Mouse (Mus musculus): ENCODE results near the gene Tmem30b. TPM values are rescaled to one million over a fixed set of nuclear protein-coding genes. Genes with fewer than 3 reads are reported as not detected.
"Not testable (repeated sequence)": the region's sequence is repeated elsewhere in the genome, so short reads cannot be mapped to it uniquely, and the experiment has no call there.

Tmem30b gene
- total RNA-seq, 2 experiments from 2014 or later, result 0.21 TPM; not detected in 1

DNA sequence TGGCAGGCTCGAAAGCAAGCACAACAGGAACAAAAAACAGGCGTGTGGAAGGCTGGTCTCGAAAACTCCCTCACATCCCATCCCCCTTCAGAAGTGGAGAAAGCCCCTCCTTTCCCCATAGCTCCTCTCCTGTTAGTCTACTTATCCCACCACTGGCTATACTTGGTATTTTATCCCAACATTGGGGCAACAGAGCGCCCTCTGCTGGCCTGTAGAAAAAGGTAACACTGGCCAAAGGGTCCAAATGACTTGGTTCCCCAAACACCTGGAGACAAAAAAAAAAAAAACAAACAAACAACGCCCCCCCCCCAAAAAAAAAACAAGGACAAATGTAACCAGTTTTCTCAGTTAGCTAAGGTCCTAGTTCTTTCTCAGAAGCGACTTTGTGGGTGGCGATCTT lies 13.9 kb upstream of the Tmem30b start:
- DNase-seq (ENCODE audit: low spot score in 2 of 2), result no peak

DNA sequence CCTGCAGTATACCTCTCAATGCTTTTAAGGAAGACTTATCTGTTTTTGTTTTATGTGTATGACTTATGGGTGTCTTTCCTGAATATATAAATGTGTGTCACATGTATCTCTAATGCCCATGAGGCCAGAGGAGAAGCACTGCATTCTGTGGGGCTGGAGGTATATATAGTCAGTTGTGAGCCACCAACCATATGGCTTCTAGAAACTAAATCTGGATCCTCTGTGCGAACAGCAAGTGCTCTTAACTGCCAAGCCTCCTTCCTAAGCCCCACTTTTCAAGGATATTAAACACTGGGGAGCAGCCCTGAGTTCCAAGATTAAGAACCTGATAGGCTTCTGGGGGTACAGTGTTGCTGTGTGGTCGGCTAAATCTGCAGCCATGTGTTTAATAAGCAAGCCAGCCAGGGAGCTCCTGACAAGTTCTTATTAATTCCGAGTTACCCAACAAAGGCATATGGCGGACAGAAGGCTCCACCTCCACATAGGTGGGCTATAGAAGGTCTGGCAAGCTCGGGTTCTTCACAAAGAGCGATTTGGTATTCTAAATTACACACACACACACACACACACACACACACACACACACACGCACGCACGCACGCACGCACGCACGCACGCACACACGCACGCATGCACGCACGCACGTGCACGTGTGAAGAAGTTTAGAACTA lies 12.5 kb upstream of the Tmem30b start:
- peak in 1 of 2 experiments; percentile 27 for DNase-seq (ENCODE audit: low spot score in 2 of 2)

GRCm38 (mm10) chr12:73554155-73554554 lies 8.0 kb upstream of the Tmem30b start:
- DNase-seq (ENCODE audit: low spot score in 2 of 2), result peak; percentile 42 to 83

GRCm38 (mm10) chr12:73548259-73548658 lies 2.1 kb upstream of the Tmem30b start:
- DNase-seq (ENCODE audit: low spot score in 2 of 2), result no peak

DNA sequence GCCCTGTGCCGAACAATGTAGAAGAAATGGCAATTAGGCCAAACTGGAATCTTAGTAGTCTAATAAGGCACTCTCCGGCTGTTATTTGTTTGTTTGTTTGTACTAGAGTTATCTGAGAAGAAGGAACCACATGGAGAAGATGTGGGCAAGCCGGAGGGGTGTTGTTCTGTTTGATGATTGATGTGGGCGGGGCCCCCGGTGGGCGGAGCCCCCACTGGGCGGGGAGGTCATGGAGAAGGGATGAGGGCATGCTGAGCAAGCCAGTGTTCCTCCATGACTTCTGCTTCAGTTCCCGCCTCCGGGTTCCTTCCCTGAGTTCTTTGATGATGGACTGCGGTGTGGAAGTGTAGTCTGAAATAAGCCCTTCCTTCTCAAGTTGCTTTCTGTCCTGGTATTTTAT lies 1.5 kb upstream of the Tmem30b start:
- DNase-seq (ENCODE audit: low spot score in 2 of 2), result no peak

DNA sequence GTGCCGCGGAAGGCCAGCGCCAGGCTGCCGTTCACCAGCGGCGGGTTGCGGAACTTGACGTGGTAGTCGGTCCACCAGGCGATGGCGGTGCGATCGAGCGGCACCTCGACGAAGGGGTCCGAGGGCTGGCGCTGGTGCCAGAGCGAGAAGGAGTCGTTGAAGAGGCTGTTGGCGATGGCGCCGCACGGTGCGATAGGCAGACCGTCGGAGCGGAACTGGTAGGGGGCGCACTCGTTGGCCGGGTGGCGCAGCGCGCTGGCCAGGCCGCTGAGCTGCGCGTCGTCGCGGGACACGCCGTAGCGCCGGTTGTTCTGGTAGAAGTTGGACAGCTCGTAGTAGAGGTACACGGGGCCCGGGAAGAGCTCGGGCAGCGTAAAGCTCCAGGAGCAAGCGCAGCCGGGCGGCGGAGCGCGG lies 513 bp downstream of the Tmem30b start:
- peak in 1 of 2 experiments; percentile 7 for DNase-seq (ENCODE audit: low spot score in 2 of 2)

DNA sequence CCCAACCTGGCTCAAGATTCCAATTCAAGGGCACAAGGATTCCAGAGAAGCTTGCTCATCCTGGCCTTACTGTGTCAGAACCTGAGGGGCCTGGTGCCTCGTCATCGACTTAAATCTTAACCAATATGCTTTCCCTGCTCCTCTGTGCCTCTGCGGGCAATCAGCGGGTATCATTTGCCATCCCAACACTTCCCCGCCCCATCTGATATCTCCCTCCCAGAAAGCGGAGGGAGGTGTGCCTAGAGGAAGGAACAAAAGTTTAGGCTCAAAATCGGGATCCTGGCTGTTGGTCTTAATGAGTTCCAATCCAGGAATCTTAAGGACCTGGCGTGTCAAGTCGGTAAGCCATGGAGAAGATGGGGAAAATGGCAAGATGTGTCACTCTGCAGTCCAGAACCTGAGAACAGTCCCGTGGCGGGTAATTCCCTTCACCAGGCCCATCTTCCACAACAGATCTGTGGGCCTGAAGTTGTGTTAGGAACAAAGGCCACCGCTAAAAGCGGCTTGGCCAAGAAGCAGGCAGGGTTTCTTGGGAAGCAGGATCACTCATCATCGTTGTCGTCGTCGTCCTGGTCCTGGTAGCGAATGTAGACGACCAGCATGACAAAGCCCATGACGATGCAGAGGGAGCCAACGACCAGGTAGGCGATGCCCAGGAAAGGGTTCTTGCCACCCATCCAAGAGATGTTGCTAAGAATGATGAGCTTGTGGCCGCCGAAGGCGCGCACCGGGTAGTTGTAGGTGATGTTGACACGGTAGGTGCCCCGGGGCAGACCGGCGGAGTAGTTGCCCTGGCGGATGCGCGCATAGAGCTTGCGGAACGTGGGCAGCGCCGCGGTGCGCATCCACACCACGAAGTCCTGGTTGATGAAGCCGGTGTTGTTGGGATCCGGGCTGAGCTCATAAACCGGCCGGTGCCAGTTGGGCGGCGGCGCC lies 1.2 kb downstream of the Tmem30b start:
- no peak for DNase-seq (ENCODE audit: low spot score in 2 of 2)

DNA sequence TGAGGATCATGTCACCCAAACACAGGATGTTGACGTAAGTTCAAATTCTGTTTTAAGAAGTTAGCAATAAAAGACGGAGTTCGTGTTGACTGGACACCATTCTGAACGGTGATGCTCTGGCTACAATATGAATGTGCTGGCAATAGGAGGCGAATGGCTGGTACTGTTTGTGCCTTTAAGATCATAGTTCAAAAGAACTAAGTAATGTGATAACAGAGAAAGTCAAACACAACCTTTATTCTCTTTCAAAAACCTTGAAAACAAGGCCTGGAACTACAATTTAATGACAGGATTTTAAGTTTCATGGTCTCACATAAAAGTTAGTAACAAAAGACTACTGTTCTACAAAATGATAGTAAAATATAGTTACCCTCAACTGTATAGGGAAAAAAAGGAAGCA lies 3.0 kb downstream of the Tmem30b start:
- no peak for DNase-seq (ENCODE audit: low spot score in 2 of 2)

DNA sequence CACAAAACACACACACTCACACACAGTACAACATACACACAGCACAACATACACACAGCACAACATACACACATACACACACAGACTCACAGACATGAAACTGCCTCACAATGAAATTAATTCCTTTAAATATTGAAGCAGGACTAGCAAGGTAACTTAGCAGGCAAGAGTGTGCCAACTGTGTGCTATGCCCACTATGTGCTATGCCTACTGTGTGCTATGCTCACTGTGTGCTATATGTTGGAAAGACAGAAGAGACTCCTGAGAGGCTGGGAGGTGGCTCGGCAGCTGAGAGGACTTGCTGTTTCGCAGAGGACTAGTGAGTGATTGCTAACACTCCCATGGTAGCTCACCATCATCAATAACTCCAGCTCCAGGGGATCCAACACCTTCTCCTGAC lies 5.8 kb downstream of the Tmem30b start:
- DNase-seq (ENCODE audit: low spot score in 2 of 2), result no peak

GRCm38 (mm10) chr12:73539151-73539550 lies 7.0 kb downstream of the Tmem30b start:
- DNase-seq (ENCODE audit: low spot score in 2 of 2), result no peak

- DNase-seq (ENCODE audit: low spot score in 2 of 2), result not testable (repeated sequence)
Measured at GRCm38 (mm10) chr12:73538139-73538508, 8.1 kb downstream of the Tmem30b start.

- no peak for DNase-seq (ENCODE audit: low spot score in 2 of 2)
Measured at GRCm38 (mm10) chr12:73537499-73538138, 8.6 kb downstream of the Tmem30b start.

DNA sequence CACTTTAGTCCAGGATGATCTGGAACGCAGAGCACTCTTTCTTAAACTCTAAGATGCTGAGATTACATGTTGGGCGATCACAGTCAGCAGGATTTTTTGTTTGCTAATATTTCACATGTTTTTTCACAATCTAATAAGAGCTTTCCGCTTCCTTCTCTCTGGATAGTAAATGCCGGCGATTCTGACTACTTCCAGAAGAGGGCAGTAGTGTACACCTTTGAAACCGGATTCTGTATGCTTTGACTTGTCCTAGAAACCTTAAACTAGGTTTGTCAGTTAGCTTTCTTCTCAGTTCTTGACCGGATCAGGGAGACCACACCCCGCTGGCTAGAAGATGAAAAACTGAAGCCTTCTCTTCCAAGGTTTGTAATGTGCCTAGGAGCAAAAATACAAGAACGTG lies 11.6 kb downstream of the Tmem30b start:
- DNase-seq (ENCODE audit: low spot score in 2 of 2), result peak; percentile 61 to 75

DNA sequence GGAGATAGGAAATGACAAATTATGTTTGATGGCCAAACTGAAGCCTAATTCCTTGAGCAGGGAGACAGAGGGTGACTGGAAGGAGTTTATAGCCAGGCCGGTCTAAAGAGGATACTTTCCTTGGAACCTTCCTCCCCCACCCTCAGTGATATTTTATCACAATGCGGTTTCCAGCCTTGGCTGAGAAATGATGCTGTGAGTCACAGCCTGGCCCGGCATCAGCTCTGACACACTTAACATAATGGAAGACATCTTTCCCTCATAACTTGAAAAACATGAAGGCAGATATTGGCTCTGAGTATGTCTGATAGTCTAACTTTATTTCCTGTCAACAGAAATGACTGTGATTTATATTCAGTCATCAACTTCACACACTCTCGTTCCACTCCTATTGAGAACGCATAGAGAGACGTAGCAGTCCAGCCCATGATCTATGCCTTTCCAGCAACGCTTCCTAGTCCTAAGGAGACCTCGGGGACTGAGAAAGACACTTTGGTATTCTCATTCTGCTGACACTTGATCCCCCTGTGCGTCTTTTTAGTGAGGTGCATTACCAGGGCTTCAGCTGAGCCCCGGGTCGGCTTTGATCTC lies 14.2 kb downstream of the Tmem30b start:
- no peak for DNase-seq (ENCODE audit: low spot score in 2 of 2)

GRCm38 (mm10) chr12:73529590-73529989 lies 16.6 kb downstream of the Tmem30b start:
- DNase-seq (ENCODE audit: low spot score in 2 of 2), result no peak

DNA sequence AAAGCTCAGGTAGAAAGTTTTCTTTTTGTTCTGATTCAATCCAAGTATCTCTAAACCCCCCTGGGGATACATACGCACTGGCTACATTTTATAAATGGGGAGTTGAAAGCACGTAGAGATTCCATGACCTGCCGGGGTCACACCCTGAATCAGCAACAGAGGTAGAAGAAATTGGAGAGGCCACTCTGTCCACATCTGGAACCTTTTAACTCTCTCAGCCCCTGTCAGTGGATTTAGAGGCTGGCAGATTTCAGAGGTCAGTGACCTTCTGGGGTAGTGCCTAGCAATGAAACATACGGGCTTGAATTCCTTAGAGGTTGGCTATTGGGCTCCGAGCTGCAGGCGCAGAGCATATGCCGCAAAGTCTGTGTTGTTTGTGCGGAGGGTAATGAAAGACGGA lies 17.1 kb downstream of the Tmem30b start:
- DNase-seq (ENCODE audit: low spot score in 2 of 2), result no peak

DNA sequence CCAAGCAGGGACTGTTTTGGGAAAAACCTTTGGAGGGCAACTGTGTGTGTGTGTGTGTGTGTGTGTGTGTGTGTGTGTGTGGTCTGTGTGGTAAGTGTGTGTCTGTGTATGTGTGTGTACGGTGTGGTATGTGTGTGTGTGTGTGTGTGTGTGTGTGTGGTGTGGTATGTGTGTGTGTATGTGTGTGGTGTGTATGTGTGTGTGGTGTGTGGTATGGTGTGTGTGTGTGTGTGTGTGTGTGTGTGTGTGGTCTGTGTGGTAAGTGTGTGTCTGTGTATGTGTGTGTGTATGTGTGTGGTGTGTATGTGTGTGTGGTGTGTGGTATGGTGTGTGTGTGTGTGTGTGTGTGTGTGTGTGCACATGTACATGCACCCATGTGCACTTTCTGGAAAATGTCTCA lies 18.1 kb downstream of the Tmem30b start:
- not testable (repeated sequence) for DNase-seq (ENCODE audit: low spot score in 2 of 2)

DNA sequence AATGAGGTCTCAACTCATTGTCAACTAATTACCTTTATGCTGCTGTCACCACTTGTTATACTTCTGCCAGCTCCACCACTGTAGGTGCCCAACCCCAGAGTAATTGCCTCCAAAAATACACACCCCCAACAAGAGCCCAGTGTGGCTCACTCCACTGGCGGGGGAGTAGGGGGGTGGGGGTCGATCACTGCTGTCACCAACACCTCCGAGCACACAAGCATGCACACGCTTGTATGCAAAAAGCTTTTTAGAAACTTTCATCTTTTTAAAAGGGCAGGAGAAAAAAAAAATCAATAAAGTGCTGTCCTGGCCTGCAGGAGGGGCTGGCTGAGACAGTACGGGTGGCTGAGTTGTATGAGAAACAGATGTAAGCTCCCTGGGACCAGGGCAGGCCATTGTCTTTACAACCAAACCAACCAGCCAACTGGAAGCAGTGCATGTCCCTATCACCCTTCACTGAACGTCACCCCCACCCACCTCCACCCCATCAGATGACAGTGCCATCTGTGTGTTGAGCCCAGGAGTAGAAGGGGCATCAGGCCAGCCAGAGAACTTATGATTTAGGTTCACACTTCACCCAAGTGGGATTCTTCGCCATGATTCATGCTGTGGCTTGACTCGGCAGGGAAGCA lies 20.8 kb downstream of the Tmem30b start:
- no peak for DNase-seq (ENCODE audit: low spot score in 2 of 2)

DNA sequence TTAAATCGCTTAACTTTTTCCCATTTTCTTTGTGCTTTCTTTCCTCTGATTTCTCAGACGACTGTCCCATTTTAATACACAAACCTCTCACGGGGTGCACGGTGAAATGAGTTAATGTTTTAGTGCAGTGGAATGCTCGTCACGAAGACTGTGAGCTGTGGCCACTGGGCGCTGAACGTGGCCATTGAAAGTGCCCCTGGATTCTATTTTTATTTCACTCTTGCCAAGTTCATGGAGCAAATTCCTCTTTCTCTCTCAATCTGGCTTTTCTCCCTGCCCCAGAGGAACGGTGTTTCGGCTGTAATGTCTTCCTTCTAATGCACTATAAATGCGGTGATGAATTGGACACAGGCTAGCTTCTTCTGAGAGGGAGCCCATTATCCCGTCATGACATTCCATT lies 23.1 kb downstream of the Tmem30b start:
- no peak for DNase-seq (ENCODE audit: low spot score in 2 of 2)

- no peak for DNase-seq (ENCODE audit: low spot score in 2 of 2)
Measured at GRCm38 (mm10) chr12:73521944-73522343, 24.2 kb downstream of the Tmem30b start.

- no peak for DNase-seq (ENCODE audit: low spot score in 2 of 2)
Measured at GRCm38 (mm10) chr12:73521238-73521841, 24.9 kb downstream of the Tmem30b start.
